Mouse (Mus musculus) neural tube, embryonic 11.5 days (tissue): ENCODE results near the gene Vps45. TPM values are rescaled to one million over a fixed set of nuclear protein-coding genes. Genes with fewer than 3 reads are reported as not detected.
A peak's percentile ranks its signal among the peaks of the same experiment; 100 is the strongest.
"Not testable (repeated sequence)": the region's sequence is repeated elsewhere in the genome, so short reads cannot be mapped to it uniquely, and the experiment has no call there.

ENCODE experiments used
- ATAC-seq: fragments of 200-750 bp; cut with Nextera tagmentation; 2 replicates; pipeline ENCODE4 v1.8.0; 2017; ENCODE audit warnings: moderate number of reproducible peaks, mild to moderate bottlenecking, moderate TSS enrichment, moderate library complexity; ENCODE audit not compliant: insufficient read depth, low FRiP score, low TSS enrichment
- DNase-seq: peaks from one replicate; pipeline ENCODE4 v3.0.0-alpha.2; 2015; ENCODE audit warnings: low spot score
- H3K27ac ChIP-seq: fragments of 300-500 bp; sonication (generic); 2 replicates; pipeline ENCODE4 v1.5.1; 2014; ENCODE audit warnings: low read depth, mild to moderate bottlenecking, low read length
- H3K27me3 ChIP-seq: fragments of 300-500 bp; sonication (generic); 2 replicates; pipeline ENCODE4 v1.6.1; 2014; ENCODE audit warnings: mild to moderate bottlenecking, low read length, mixed read lengths; ENCODE audit not compliant: control insufficient read depth, insufficient read depth
- H3K36me3 ChIP-seq: fragments of 300-500 bp; sonication (generic); 2 replicates; pipeline ENCODE4 v1.6.1; 2014; ENCODE audit warnings: mild to moderate bottlenecking, low read length, moderate library complexity, mixed read lengths; ENCODE audit not compliant: control insufficient read depth, insufficient read depth
- H3K4me1 ChIP-seq: fragments of 300-500 bp; sonication (generic); 2 replicates; pipeline ENCODE4 v1.6.1; 2014; ENCODE audit warnings: low read length, mixed read lengths; ENCODE audit not compliant: control insufficient read depth, insufficient read depth
- H3K4me2 ChIP-seq: fragments of 300-500 bp; sonication (generic); 2 replicates; pipeline ENCODE4 v1.6.1; 2014; ENCODE audit warnings: low read depth, mild to moderate bottlenecking, moderate library complexity
- H3K4me3 ChIP-seq: fragments of 300-500 bp; sonication (generic); 2 replicates; pipeline ENCODE4 v1.5.1; 2014; ENCODE audit warnings: low read depth, low read length
- H3K9ac ChIP-seq: fragments of 300-500 bp; sonication (generic); 2 replicates; pipeline ENCODE4 v1.6.1; 2014; ENCODE audit warnings: mild to moderate bottlenecking, low read length
- H3K9me3 ChIP-seq: fragments of 300-500 bp; sonication (generic); 2 replicates; pipeline ENCODE4 v1.6.1; 2016; ENCODE audit warnings: low read length; ENCODE audit not compliant: control insufficient read depth
- WGBS: fragments of 180-500 bp; shearing (Covaris S2); extraction: QIAGEN DNeasy Blood & Tissue Kit; methylation state at CpG from one replicate; pipeline ENCODE4 v1.1.7; 2014; 5-methylcytosine and 5-hydroxymethylcytosine counted together
- polyA plus RNA-seq: library from polyadenylated mRNA; unstranded; fragments of >200 nt; fragmentation: Nextera tagmentation; extraction: Ambion mirVana; gene quantifications from 2 replicates; pipeline ENCODE4 v1.2.1, GENCODE M21; 2014

Vps45 gene
- polyA plus RNA-seq, 1 experiment from 2014 or later: 31.0 TPM

- 84% methylated on average over 8 of the region's 8 CpGs for WGBS
- Histone ChIP-seq H3K9ac (no peak overlapping the region), H3K27ac (no peak overlapping the region), H3K36me3 (no peaks in the 10 kb centered on the region), H3K4me3 (no peak overlapping the region), H3K4me1 (no peaks in the 10 kb centered on the region), H3K9me3 (no peaks in the 10 kb centered on the region), H3K27me3 (no peaks in the 10 kb centered on the region), H3K4me2 (no peak overlapping the region)
- DNase-seq: no peak
- ATAC-seq: no peak
Observed at GRCm38 (mm10) chr3:95957359-95958148, 100.7 kb downstream of the Vps45 start.

GRCm38 (mm10) chr3:95955318-95955717 lies 102.9 kb downstream of the Vps45 start:
- no peak overlapping the region for H3K4me2 ChIP-seq
- ATAC-seq: no peak
- no peak overlapping the region for H3K9ac ChIP-seq
- no peaks in the 10 kb centered on the region for H3K36me3 ChIP-seq
- no peaks in the 10 kb centered on the region for H3K9me3 ChIP-seq
- WGBS: 91% methylated on average over 5 of the region's 5 CpGs
- no peak overlapping the region for H3K4me3 ChIP-seq
- no peaks in the 10 kb centered on the region for H3K27me3 ChIP-seq
- no peaks in the 10 kb centered on the region for H3K4me1 ChIP-seq
- DNase-seq: no peak
- no peak overlapping the region for H3K27ac ChIP-seq

GRCm38 (mm10) chr3:95954648-95955173 lies 103.6 kb downstream of the Vps45 start:
- ATAC-seq: not testable (repeated sequence)
- 89% methylated on average over 12 of the region's 12 CpGs for WGBS

DNA sequence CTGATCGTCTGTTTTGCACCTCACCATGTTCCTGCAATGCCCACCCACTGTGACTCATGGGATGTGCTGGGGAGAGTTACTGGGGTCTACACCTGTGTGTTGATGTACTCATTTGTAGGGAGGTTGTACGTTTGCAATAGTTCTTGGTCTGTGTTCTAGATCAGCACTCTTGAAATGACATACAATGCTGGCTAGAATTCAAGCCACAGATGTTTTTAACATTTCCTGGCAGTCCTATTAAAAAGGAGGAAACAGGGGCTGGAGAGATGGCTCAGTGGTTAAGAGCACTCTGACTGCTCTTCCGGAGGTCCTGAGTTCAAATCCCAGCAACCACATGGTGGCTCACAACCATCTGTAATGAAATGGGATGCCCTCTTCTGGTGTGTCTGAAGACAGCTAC lies 104.7 kb downstream of the Vps45 start:
- Histone ChIP-seq H3K9me3 (no peaks in the 10 kb centered on the region), H3K4me1 (no peaks in the 10 kb centered on the region), H3K27me3 (no peaks in the 10 kb centered on the region), H3K4me2 (no peak overlapping the region), H3K9ac (no peak overlapping the region), H3K4me3 (no peak overlapping the region), H3K36me3 (no peaks in the 10 kb centered on the region; the same call in 1 of the 2 replicates), H3K27ac (no peak overlapping the region)
- ATAC-seq (no peak), DNase-seq (no peak)
- WGBS: 76% methylated on average over 3 of the region's 3 CpGs

More at GRCm38 (mm10) chr3:95954648-95955173, 103.6 kb downstream of the Vps45 start:
- not testable (repeated sequence) for H3K4me3 ChIP-seq, H3K4me2 ChIP-seq, DNase-seq, H3K4me1 ChIP-seq, H3K9ac ChIP-seq, H3K27ac ChIP-seq, H3K36me3 ChIP-seq, H3K27me3 ChIP-seq, H3K9me3 ChIP-seq

GRCm38 (mm10) chr3:95953023-95953422 lies 105.2 kb downstream of the Vps45 start:
- no peaks in the 10 kb centered on the region for H3K9me3 ChIP-seq

DNA sequence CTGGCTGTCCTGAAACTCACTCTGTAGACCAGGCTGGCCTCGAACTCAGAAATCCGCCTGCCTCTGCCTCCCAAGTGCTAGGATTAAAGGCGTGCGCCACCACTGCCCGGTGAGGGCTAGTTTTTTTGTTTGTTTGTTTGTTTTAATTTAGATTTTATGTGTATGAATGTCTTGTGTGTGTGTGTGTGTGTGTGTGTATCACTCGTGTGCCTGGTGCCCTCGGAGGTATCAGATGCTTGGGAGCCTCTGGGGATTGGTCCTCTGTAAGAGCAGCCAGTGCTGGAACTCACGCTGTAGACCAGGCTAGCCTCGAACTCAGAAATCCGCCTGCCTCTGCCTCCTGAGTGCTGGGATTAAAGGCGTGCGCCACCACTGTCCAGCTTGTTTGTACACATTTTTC lies 106.7 kb downstream of the Vps45 start:
- peak; percentile 26 for ATAC-seq
- not testable (repeated sequence) for DNase-seq, H3K9me3 ChIP-seq, H3K4me1 ChIP-seq, H3K27me3 ChIP-seq, H3K36me3 ChIP-seq
- 74% methylated on average over 12 of the region's 12 CpGs for WGBS
- H3K4me3 ChIP-seq: peak overlapping the region; percentile 37
- H3K4me2 ChIP-seq: peak overlapping the region; percentile 70
- peak overlapping the region; percentile 95 for H3K27ac ChIP-seq
- H3K9ac ChIP-seq: peak overlapping the region; percentile 51

More at GRCm38 (mm10) chr3:95953023-95953422, 105.2 kb downstream of the Vps45 start:
- no peak for ATAC-seq
- H3K36me3 ChIP-seq: no peaks in the 10 kb centered on the region; the same call in 1 of the 2 replicates
- H3K27me3 ChIP-seq: no peaks in the 10 kb centered on the region
- no peaks in the 10 kb centered on the region for H3K4me1 ChIP-seq
- no peak overlapping the region for H3K27ac ChIP-seq
- H3K4me3 ChIP-seq: no peak overlapping the region
- H3K9ac ChIP-seq: no peak overlapping the region
- no peak for DNase-seq
- no peak overlapping the region for H3K4me2 ChIP-seq

GRCm38 (mm10) chr3:95950763-95951551 lies 107.3 kb downstream of the Vps45 start:
- peak overlapping the region; percentile 95 for H3K27ac ChIP-seq
- peaks cover under 1% of the 10 kb centered on the region; the same call in 1 of the 2 replicates for H3K36me3 ChIP-seq
- H3K4me1 ChIP-seq: no peaks in the 10 kb centered on the region
- peak; percentile 93 for ATAC-seq
- H3K4me3 ChIP-seq: peak overlapping the region; percentile 37
- 1% methylated on average over 49 of the region's 49 CpGs for WGBS
- H3K27me3 ChIP-seq: no peaks in the 10 kb centered on the region
- peak overlapping the region; percentile 70 for H3K4me2 ChIP-seq
- H3K9me3 ChIP-seq: no peaks in the 10 kb centered on the region
- DNase-seq: peak; percentile 93
- H3K9ac ChIP-seq: peak overlapping the region; percentile 51
